Mouse (Mus musculus) T-cell, adult 2 months (primary cell): Measurements from ENCODE around the gene Ube2cbp.

Experiments
- DNase-seq: peaks from one replicate; pipeline ENCODE4 v3.0.0; 2022; ENCODE audit warnings: low spot score

The Ube2cbp gene

DNA sequence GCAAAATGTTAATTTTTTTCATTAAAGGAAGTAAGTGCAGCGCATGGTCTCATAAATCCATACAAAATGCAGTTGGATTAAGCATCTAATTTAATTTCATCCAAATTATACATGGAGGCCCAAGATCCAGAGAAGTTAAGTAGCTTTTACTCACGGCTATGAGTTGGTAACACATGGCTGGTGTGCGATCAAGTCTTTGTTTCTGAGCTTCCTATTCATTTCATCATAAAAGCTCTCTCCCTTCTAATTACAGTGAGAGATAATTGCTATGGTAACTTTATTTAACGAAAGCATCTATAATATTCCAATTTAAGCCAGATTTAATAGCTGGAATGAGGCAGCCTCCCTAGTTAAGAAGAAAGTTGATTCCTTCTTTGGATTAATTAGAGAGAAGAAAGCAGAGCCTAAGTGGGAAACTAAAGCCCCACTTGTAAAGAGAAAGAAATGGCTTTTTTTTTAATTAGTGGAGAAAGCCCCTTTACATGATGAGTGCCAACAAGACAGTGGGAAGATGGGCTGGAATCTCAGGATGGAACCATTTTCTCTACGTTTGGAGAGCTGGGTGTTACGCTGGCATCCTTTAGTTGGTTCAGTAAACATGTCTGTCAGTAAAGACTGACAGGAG, 145.1 kb downstream of the Ube2cbp start:
- DNase-seq = no peak

DNA sequence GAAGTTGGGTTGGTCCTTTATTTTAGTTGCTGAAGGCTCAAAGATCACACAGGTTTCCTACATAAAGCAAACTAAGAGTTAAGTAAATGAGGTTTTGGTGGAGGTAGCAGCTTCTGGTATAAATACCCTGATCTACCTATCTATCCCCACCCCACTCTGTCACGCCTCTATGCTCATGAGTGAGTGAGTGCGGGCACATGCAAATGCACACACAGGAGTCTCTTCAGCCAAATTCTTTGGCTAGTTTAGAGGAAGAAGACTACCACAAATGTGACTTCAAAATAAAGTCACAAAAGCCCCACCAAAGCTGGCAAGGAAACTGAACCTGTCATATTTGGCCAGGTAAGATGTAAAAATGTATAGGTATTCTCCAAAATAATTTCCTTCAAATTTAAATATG, 149.1 kb downstream of the Ube2cbp start:
- no peak for DNase-seq

DNA sequence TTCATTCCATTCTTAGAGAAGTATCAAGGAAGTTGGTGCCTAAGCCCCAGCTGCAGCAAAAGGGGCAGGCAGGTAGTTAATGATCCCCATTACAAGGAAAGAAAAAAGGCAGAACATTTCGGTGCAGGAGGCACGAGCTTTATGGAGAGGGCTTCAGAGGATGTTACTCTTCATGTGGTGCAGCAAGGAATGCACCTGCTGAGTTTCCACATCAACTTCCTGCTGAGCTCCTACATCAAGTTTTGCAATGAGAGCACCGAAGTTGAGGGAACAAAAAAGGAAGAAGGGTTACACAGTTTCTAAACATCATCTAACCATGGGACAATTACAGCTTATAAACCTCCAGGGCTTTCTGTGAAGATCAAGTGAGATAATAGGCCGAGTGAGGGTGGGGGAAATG, 156.1 kb downstream of the Ube2cbp start:
- DNase-seq = no peak

DNA sequence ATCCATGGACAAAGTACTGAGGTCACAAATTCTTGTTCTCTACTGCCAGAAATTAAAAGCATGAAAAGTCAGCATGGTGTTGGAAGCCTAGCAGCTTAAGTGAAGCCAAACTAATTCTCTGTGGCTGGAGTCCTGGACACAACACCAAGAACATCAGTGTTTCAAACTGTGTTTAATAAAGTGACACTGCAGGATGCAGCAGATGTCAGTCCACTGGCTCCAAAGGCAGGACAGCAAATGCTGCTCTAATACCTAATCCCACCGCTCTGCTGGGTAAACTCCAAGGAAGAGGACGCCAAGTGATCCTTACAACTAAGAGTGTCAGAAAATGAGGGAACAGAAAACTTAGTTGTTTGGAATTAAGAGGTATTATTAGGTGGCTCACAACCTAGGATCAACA, 158.2 kb downstream of the Ube2cbp start:
- no peak for DNase-seq

DNA sequence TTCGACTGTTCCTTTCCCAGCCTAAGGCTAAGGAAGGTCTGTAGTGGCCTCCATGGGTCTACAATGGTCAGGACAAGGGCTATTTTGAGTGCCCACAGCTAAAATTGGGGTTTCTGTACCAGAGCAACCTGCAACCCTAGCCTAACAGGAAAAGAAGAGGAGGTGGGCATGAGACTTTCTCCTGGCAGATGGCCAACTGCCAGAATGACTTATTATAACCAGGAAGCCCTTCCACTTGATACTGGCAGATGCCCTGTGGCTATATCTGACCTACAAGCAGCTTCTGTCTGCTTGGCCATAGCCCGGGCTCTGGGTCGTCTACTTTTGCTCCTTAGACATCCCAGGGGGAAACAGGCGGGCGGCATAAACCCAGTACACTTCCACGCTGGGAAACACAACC, 163.3 kb downstream of the Ube2cbp start:
- DNase-seq = no peak

DNA sequence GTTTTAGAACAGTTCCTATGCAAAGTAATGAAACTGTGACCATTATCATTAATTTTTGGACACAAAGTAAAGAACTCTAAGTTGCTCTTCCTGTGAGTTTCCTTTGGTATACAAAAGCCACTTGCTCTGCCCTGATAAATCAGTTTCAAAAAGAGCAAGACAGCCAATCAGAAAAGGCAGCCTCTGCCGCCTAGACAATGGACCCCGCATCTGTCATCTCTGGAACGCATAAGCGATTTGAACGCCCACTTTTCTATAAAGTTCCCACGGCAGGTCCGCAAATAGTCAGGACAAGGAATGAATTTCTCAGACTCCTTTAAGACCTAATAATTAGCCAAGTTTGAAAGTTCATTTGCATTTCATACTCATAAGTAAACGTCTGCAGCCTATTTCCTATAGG, 166.2 kb downstream of the Ube2cbp start:
- no peak for DNase-seq

DNA sequence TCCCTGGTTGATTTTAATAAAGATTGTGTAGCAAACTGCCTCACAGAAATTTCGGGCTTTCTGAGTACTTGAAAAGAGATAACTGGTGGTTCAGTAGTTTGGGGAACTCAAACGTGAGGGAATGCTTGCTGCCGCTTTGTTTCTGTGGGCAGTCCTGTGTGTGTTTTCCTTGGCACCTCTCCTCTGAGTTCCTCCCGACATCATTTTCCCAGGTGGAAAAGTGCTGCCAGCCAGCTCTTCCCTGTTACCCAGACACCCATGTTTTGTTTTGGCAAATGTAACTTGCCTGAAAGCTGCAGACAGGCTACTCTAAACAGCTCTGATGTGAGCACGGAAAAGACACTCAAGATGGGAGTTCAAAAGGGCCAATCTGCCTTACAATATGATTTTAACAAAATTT, 166.6 kb downstream of the Ube2cbp start:
- DNase-seq = no peak

DNA sequence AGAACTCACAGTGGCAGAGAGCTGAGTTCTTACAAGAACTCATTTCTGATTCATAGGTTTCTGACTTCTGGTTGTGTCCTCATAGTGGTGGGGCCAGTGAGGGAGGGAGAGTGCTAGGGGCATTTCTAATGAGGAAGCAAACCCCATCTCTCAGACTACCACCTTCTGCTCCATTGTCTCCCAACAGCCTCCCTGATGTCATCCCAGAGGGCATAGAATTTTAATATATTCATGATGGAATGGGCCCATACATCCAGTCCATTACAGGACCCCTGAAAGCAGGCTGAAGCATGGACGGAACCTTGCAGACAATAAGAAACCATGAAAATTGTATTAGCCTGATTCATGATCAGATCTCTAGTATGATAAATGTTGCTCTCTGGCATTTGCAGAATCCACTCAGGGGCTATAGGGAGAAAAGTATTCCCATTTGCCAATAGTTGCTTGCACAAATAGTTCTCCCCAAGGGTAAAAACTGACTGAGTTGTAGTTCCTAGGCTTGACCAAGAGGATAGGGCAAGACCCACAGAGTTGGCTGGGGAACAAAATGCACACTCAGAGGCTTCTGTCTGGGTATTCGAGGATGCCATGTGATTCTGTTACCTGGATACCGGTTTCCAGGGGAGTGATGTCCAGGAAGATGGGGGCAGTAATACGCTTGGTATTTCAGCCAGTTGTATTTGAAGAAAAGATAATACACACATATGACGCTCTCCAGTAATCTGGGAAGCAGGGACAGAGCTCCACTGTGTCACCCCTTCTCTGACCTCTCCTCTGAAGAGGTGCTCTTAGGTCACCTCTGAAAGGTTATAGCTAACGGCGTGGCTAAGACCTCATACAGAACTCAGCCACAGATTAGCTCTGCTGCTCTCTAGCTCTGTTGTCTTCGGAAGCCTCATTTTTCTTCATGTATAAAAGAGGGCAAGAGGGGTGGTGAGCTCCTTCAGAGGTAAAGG, 167.8 kb downstream of the Ube2cbp start:
- no peak for DNase-seq

DNA sequence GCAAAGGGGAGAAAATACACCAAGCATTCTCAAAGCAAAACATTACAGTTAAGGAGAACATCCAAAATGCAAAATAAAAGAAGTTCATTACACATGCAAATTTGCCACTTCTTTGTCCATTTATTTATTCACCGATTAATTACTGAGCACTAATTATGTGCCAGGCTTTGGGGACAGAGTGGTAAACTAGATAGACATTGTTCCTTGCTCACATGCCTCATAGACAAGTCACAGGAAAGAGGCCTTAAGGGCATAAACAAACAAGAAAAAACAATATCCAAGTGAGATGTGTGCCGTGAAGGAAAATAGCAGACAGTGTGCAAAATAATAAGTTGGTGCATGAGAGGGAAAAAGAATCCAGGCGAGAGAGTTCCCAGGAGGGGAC, 177.2 kb downstream of the Ube2cbp start:
- no peak for DNase-seq

DNA sequence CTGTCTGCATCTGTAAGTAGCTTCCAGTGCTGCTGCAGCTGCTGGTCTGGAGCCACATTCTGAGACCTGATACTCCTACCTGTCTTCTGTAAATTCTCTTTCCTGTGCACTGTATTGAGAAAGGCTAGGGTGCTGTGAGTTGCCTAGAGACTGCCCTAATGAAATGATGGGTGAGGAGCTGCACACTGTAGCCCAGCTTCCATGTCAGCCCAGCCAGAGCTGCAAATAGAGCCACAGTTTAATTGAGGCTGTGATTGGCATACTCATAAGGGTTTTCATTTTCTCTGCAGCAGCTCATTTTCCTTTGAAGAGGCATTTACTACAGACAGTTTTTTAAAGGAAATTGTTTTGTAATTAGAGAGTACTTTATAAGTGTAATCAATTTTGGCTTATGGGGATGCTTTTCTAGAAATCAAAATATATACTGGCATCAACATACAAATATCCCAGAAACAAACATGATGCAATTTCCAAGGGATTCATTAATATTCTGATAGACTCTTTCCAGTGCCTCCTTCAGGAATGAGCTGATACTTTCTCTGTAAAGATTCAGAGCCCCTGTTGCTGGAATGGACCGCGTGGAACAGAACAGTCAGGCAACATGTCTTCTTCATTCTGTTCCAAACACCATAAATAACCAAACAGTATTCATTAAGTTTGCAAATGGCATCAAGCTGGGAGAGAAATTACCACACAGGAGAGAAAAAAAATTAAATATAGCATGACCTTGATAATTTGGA, 177.8 kb downstream of the Ube2cbp start:
- DNase-seq = no peak

DNA sequence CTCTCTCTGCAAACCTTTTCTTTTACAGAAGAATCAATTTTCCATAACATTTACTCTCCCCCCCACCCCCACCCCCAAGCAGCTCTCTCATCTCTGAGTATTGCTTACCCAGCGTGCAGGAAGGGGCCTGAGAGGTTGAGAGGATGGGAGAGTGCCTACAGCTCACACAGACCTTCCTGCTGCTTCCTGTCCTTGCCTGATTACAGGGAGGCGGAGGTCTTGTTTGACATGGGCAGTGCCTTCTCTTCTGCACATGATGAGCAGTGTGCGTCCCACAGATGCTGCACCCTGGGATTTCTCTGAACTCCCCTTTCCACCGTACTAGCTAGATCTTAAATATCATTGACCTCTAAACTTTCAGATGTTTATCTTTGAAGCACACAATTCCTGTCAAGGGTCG, 182.2 kb downstream of the Ube2cbp start:
- DNase-seq = no peak

DNA sequence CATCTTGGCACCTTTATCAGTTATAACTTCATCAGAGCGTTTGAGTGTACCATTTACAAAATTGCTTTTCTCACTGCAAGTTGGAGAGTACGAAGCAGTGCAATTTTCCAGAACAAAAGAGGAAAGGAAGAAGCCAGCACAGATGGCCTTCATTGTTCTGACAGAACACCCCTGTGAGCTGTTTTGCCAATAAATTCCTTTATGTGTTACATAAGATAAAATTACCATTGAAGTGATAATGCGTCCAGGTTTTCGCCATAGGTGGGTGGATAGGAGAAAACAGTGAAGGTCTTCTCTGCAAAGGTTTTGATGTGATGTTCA, 183.6 kb downstream of the Ube2cbp start:
- DNase-seq = no peak

DNA sequence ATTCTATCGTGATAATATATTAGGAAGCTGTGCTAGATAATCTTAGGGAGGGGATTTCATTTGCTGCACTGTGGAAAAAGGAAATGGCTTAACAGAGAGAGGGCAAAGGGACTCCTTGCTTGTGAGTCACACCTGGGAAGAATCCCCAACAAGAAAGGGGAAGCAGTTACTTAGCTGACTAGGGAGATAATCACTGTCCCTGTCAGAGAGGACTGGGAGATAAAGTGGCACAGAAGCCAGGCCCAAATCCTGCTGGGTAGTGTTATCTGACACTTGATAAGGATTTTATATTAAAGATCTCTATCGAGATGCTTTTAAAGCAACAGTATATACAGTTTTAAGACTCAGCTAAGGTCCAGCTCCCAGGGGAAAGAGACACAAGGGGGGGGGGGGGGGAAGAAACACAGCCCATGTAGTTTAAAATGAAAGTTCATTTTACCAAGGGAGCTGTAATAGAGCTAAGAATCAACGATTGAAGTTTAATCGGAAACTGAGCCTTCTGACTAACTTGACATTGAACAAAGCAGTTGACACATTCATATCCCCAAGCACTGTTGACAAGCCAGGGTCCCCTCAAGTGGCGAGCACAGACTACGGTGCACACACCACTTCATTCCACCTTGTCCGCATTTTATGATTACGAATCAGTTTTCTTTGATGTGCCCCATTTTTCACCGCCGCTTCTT, 184.1 kb downstream of the Ube2cbp start:
- DNase-seq = no peak

DNA sequence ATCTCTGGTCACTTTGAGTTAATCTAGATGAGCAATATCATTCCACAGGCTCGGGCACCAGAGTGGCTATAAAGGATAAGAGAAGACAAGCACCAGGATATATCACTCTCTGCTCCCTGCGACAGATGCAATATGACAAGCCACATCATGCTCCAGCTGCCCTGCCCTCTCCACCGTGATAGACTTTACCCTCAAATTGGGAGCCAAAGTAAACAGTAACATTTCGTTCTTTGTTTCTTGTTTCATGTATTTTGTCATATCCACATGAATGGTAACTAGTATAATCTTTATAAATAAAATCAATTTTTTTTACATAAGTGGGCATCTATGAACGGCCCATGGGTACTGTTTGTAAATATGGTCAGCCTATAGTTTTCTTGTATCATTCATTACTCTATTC, 195.2 kb downstream of the Ube2cbp start:
- no peak for DNase-seq

DNA sequence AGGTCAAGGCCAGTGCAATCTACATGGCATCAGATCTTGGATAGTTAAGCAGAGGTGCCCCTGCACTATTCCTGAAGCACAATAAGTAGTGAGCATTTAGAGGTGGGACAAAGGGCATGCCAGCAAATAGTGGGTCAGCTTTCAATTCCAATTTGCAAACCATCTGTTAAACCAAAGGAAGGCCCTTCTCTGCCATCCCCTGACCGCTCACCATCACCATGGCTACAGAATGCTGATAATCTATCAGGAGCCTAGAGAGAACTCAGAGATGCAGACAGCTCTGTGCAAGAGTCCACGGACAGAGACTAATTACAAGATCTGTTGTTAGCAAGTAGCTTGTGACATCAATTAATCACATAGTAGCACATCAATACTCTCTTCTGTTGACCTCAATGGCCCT, 198.1 kb downstream of the Ube2cbp start:
- DNase-seq = no peak
